Mouse (Mus musculus) stomach, postnatal 0 days (tissue): ENCODE results near the gene Atp8b5.

Source experiments
- CTCF ChIP-seq: IDR thresholded peaks from 2 replicates; pipeline ENCODE4 v1.5.1; 2016; ENCODE audit warnings: antibody characterized with exemption, low read depth, mild to moderate bottlenecking, moderate library complexity
- EP300 ChIP-seq: optimal IDR thresholded peaks from 2 replicates; pipeline ENCODE3; 2016; ENCODE audit warnings: antibody characterized with exemption

- TF ChIP-seq CTCF (no peak), EP300 (no peak)
These were observed 18.9 kb upstream of the Atp8b5 start for GRCm38 (mm10) chr4:43248026-43248425.
